Mouse (Mus musculus): ENCODE measurements around the gene Zfp747.

- no peak for TF ChIP-seq GATA1 (IDR thresholded peaks at IDR 0.05; ENCODE audit: low read length)
- no peak for TF ChIP-seq TAL1 (IDR thresholded peaks at IDR 0.05; ENCODE audit: low read length)
Observed at GRCm38 (mm10) chr7:127411418-127411817, 35.6 kb upstream of the Zfp747 start.
